Mouse (Mus musculus): Measurements from ENCODE around the gene Tbc1d1.

- TF ChIP-seq POLR2A (IDR thresholded peaks at IDR 0.05; ENCODE audit: low read depth, low read length) (no peak), CTCF (IDR thresholded peaks at IDR 0.05; ENCODE audit: extremely low read depth, insufficient read length, insufficient replicate concordance, low read depth, low read length) (no peak)
Measured at GRCm38 (mm10) chr5:64345181-64345735, 189.2 kb downstream of the Tbc1d1 start.

Measured in small intestine, adult 2 months (tissue).